Mouse (Mus musculus) CH12.LX (cell line): ENCODE results near the gene Pbx1. TPM values are rescaled to one million over a fixed set of nuclear protein-coding genes. Genes with fewer than 3 reads are reported as not detected.

ENCODE experiments used
- DNase-seq: peaks from one replicate; pipeline ENCODE4 v3.0.0-alpha.2; 2013; ENCODE audit errors: extremely low read depth
- H3K27ac ChIP-seq: 2 replicates; pipeline ENCODE4 v1.5.1; 2012; ENCODE audit warnings: low read depth, mild to moderate bottlenecking, control low read depth, moderate library complexity; ENCODE audit not compliant: insufficient read depth
- H3K27me3 ChIP-seq: replicated peaks from 2 replicates; pipeline ENCODE3; 2012; ENCODE audit warnings: inconsistent platforms
- H3K36me3 ChIP-seq, 2 experiments: replicated peaks in 1 of 2; 2 replicates each; pipeline versions ENCODE3 to v1.6.1; 2012; ENCODE audit warnings: inconsistent platforms in 1 of 2, low read length in 1 of 2, mild to moderate bottlenecking in 1 of 2, mixed read lengths in 1 of 2, moderate library complexity in 1 of 2; ENCODE audit not compliant: control insufficient read depth in 1 of 2, insufficient read depth in 1 of 2
- H3K4me1 ChIP-seq, 2 experiments: 2 replicates each; pipeline ENCODE4 v1.6.1; 2012; ENCODE audit warnings: inconsistent platforms in 1 of 2, moderate library complexity in 1 of 2; ENCODE audit not compliant: insufficient read depth in 2 of 2, control insufficient read depth in 1 of 2
- H3K4me2 ChIP-seq: 2 replicates; pipeline ENCODE4 v1.6.1; 2012; ENCODE audit warnings: low read depth, mild to moderate bottlenecking, control low read depth; ENCODE audit not compliant: poor library complexity, insufficient read depth, severe bottlenecking
- H3K4me3 ChIP-seq, 3 experiments: fragments of 150-350 bp in 1 of 3; sonication (generic) in 1 of 3; replicated peaks in 1 of 3; 2 replicates each; pipeline versions ENCODE3 to v1.5.1; 2011 to 2012; ENCODE audit warnings: low read depth in 2 of 3, low read length in 2 of 3, mild to moderate bottlenecking in 2 of 3, moderate library complexity in 2 of 3, control low read depth in 1 of 3, improper control_type of control experiment in 1 of 3, inconsistent platforms in 1 of 3, mixed read lengths in 1 of 3; ENCODE audit not compliant: poor library complexity in 1 of 3
- H3K79me2 ChIP-seq: replicated peaks from 2 replicates; pipeline ENCODE4 v1.6.1; 2012; ENCODE audit warnings: mild to moderate bottlenecking, moderate library complexity; ENCODE audit not compliant: control insufficient read depth, poor library complexity, insufficient read depth, severe bottlenecking; ENCODE audit errors: extremely low read depth
- H3K9ac ChIP-seq: 2 replicates; pipeline ENCODE4 v1.6.1; 2012; ENCODE audit warnings: low read depth, mild to moderate bottlenecking, control low read depth, moderate library complexity; ENCODE audit not compliant: insufficient read depth
- H3K9me3 ChIP-seq: replicated peaks from 2 replicates; pipeline ENCODE3; 2012; ENCODE audit warnings: low read length, inconsistent platforms, mixed read lengths
- E2F4 ChIP-seq: IDR thresholded peaks from 2 replicates; pipeline ENCODE4 v1.6.1; 2011; ENCODE audit warnings: low read depth, low read length, improper control_type of control experiment; ENCODE audit not compliant: insufficient replicate concordance
- ELF1 ChIP-seq: IDR thresholded peaks from 2 replicates; pipeline ENCODE4 v1.6.1; 2014; ENCODE audit warnings: low read depth, mild to moderate bottlenecking, inconsistent platforms, low read length, improper control_type of control experiment
- EP300 ChIP-seq: IDR thresholded peaks from 2 replicates; pipeline ENCODE4 v1.6.1; 2011; ENCODE audit warnings: low read length, improper control_type of control experiment
- ETS1 ChIP-seq: conservative IDR thresholded peaks from 2 replicates; pipeline ENCODE4 v1.6.1; 2012; ENCODE audit warnings: low read depth, mild to moderate bottlenecking, inconsistent platforms, low read length, improper control_type of control experiment, moderate library complexity
- GABPA ChIP-seq: IDR thresholded peaks from 2 replicates; pipeline ENCODE4 v1.6.1; 2012; ENCODE audit warnings: low read depth, low read length, improper control_type of control experiment, inconsistent platforms; ENCODE audit not compliant: insufficient replicate concordance
- IRF4 ChIP-seq: IDR thresholded peaks from 2 replicates; pipeline ENCODE4 v1.6.1; 2014; ENCODE audit warnings: low read depth, mild to moderate bottlenecking, inconsistent platforms, low read length, improper control_type of control experiment
- JUND ChIP-seq: conservative IDR thresholded peaks from 2 replicates; pipeline ENCODE4 v1.6.1; 2011; ENCODE audit warnings: low read depth, low read length, improper control_type of control experiment
- MAZ ChIP-seq: IDR thresholded peaks from 2 replicates; pipeline ENCODE4 v1.6.1; 2012; ENCODE audit warnings: low read depth, mild to moderate bottlenecking, inconsistent platforms, low read length, improper control_type of control experiment, moderate library complexity
- MXI1 ChIP-seq: IDR thresholded peaks from 2 replicates; pipeline ENCODE4 v1.6.1; 2011; ENCODE audit warnings: mild to moderate bottlenecking, low read depth, low read length, improper control_type of control experiment
- MYC ChIP-seq: IDR thresholded peaks from 2 replicates; pipeline ENCODE4 v1.6.1; 2011; ENCODE audit warnings: low read depth, mild to moderate bottlenecking, improper control_type of control experiment, low read length
- NELFE ChIP-seq: IDR thresholded peaks from 2 replicates; pipeline ENCODE4 v1.6.1; 2011; ENCODE audit warnings: low read depth, low read length, improper control_type of control experiment
- PAX5 ChIP-seq: IDR thresholded peaks from 2 replicates; pipeline ENCODE4 v1.6.1; 2012; ENCODE audit warnings: low read length, inconsistent platforms, mixed read lengths
- POLR2AphosphoS2 ChIP-seq: IDR thresholded peaks from 2 replicates; pipeline ENCODE4 v1.6.1; 2011; ENCODE audit warnings: low read depth, low read length, improper control_type of control experiment
- RCOR1 ChIP-seq: conservative IDR thresholded peaks from 2 replicates; pipeline ENCODE4 v1.6.1; 2012; ENCODE audit warnings: low read depth, mild to moderate bottlenecking, inconsistent platforms, low read length, improper control_type of control experiment
- SIN3A ChIP-seq: IDR thresholded peaks from 2 replicates; pipeline ENCODE4 v1.6.1; 2012; ENCODE audit warnings: low read length, improper control_type of control experiment, inconsistent platforms
- TCF12 ChIP-seq: IDR thresholded peaks from 2 replicates; pipeline ENCODE4 v1.6.1; 2014; ENCODE audit warnings: low read depth, mild to moderate bottlenecking, inconsistent platforms, low read length, improper control_type of control experiment
- UBTF ChIP-seq: IDR thresholded peaks from 2 replicates; pipeline ENCODE4 v1.6.1; 2012; ENCODE audit warnings: low read depth, mild to moderate bottlenecking, inconsistent platforms, low read length, improper control_type of control experiment, moderate library complexity
- USF2 ChIP-seq: conservative IDR thresholded peaks from 2 replicates; pipeline ENCODE4 v1.6.1; 2011; ENCODE audit warnings: low read depth, low read length, improper control_type of control experiment
- ZC3H11A ChIP-seq: IDR thresholded peaks from 2 replicates; pipeline ENCODE4 v1.6.1; 2012; ENCODE audit warnings: low read depth, mild to moderate bottlenecking, inconsistent platforms, low read length, improper control_type of control experiment
- ZKSCAN1 ChIP-seq: IDR thresholded peaks from 2 replicates; pipeline ENCODE4 v1.6.1; 2012; ENCODE audit warnings: low read depth, inconsistent platforms, low read length, improper control_type of control experiment, borderline replicate concordance
- ZMIZ1 ChIP-seq: IDR thresholded peaks from 2 replicates; pipeline ENCODE4 v1.6.1; 2012; ENCODE audit warnings: low read depth, mild to moderate bottlenecking, inconsistent platforms, low read length, improper control_type of control experiment
- dilution Hi-C: fragments of 300-500 bp; cut with MboI; formaldehyde crosslinking; loops from 2 replicates; pipeline ENCODE4 v1.14.3; 2020; ENCODE audit warnings: low sequenced_read_pairs; ENCODE audit not compliant: extremely low pct_unique_long_range_greater_than_20kb, extremely low pct_ligation_motif_present
- in situ Hi-C: fragments of 300-500 bp; cut with MboI; formaldehyde crosslinking; loops from 3 replicates; pipeline ENCODE4 v1.14.3; 2019; ENCODE audit warnings: low sequenced_read_pairs, low pct_ligation_motif_present, low pct_unique_long_range_greater_than_20kb, mixed read lengths
- polyA plus RNA-seq: library from polyadenylated mRNA; unstranded; fragments of >175 nt; gene quantifications from 2 replicates; pipeline ENCODE4 v1.2.1, GENCODE M21; 2012; ENCODE audit warnings: low read depth; ENCODE audit not compliant: insufficient read length
- total RNA-seq, 2 experiments: library from RNA; depleted of rRNA; stranded (reverse); fragments of 300-350 nt in 1 of 2; fragments of >200 nt in 1 of 2; gene quantifications; 2 replicates each; pipeline ENCODE4 v1.2.3; 2012 to 2014

Gene Pbx1
- total and polyA plus RNA-seq, 3 experiments = not detected

GRCm38 (mm10) chr1:168290236-168290985 lies 141.7 kb downstream of the Pbx1 start:
- Histone ChIP-seq H3K4me1 (no peaks in the 10 kb centered on the region), H3K9ac (no peak overlapping the region), H3K4me2 (no peak overlapping the region), H3K79me2 (no peaks in the 10 kb centered on the region), H3K27ac (no peak overlapping the region), H3K9me3 (peaks cover 73% of the 10 kb centered on the region), H3K4me3 (no peak overlapping the region), H3K36me3 (no peaks in the 10 kb centered on the region), H3K27me3 (no peaks in the 10 kb centered on the region)
- in situ Hi-C loops (no loop called here), dilution Hi-C loops (no loop called here)
- DNase-seq = no peak
- TF ChIP-seq E2F4 (no peak), NELFE (no peak), RCOR1 (no peak), ETS1 (no peak), MAZ (no peak), IRF4 (no peak), GABPA (no peak)

GRCm38 (mm10) chr1:168288891-168289545 lies 143.1 kb downstream of the Pbx1 start:
- no peak for TF ChIP-seq UBTF
- no peak for TF ChIP-seq ZMIZ1
- TF ChIP-seq ETS1 = no peak
- TF ChIP-seq MXI1 = no peak
- TF ChIP-seq, all 38 proteins: peak for 0
- DNase-seq = no peak
- no peak overlapping the region for H3K27ac ChIP-seq
- in situ Hi-C loops = no loop called here
- no peaks in the 10 kb centered on the region for H3K79me2 ChIP-seq
- H3K4me1 ChIP-seq = no peaks in the 10 kb centered on the region
- dilution Hi-C loops = no loop called here
- H3K9ac ChIP-seq = no peak overlapping the region
- peaks cover 81% of the 10 kb centered on the region for H3K9me3 ChIP-seq
- no peaks in the 10 kb centered on the region for H3K36me3 ChIP-seq
- peak overlapping the region in 1 of 3 experiments; percentile 4 for H3K4me3 ChIP-seq
- no peak overlapping the region for H3K4me2 ChIP-seq
- no peaks in the 10 kb centered on the region for H3K27me3 ChIP-seq

- in situ Hi-C loops (no loop called here), dilution Hi-C loops (no loop called here)
- no peaks in the 10 kb centered on the region for H3K79me2 ChIP-seq
- no peak overlapping the region for H3K4me3 ChIP-seq
- no peaks in the 10 kb centered on the region for H3K27me3 ChIP-seq
- H3K4me1 ChIP-seq = no peaks in the 10 kb centered on the region
- TF ChIP-seq GABPA (no peak), ELF1 (no peak), JUND (no peak), E2F4 (no peak), MYC (no peak), PAX5 (no peak), POLR2AphosphoS2 (no peak), TCF12 (no peak), NELFE (no peak), RCOR1 (no peak), ETS1 (no peak), EP300 (no peak), SIN3A (no peak), ZKSCAN1 (no peak), USF2 (no peak), UBTF (no peak), ZC3H11A (no peak), ZMIZ1 (no peak)
- H3K27ac ChIP-seq = no peak overlapping the region
- no peak for DNase-seq
- H3K4me2 ChIP-seq = no peak overlapping the region
- peaks cover 84% of the 10 kb centered on the region for H3K9me3 ChIP-seq
- no peaks in the 10 kb centered on the region for H3K36me3 ChIP-seq
- no peak overlapping the region for H3K9ac ChIP-seq
Observed at GRCm38 (mm10) chr1:168287843-168288591, 144.1 kb downstream of the Pbx1 start.
